In genomic region chr13:99999078-99999477, GRCm38 (mm10) we compare ENCODE assay signal across 19 mouse cellular contexts.
"Had no signal": no experiment of that assay in that cellular context is flagged by ENCODE, and none has a peak within 500 bp of the region (broad histone marks: within the 10 kb centered on the region; RNA-seq: fewer than 3 reads in every experiment).

No protein-coding gene starts in this region.

- H3K4me2 ChIP-seq: liver, embryonic 15.5 days; lung, embryonic 15.5 days; midbrain, embryonic 11.5 days; midbrain, embryonic 13.5 days; midbrain, embryonic 15.5 days; neural tube, embryonic 12.5 days had no signal

- H3K4me3 ChIP-seq: liver, embryonic 15.5 days; lung, embryonic 15.5 days; megakaryocyte, embryonic 14.5 days; midbrain, embryonic 13.5 days; midbrain, embryonic 15.5 days; neural tube, embryonic 12.5 days had no signal

- H3K9me3 ChIP-seq: liver, embryonic 15.5 days; lung, embryonic 15.5 days; megakaryocyte, embryonic 14.5 days; midbrain, embryonic 13.5 days; midbrain, embryonic 15.5 days; neural tube, embryonic 12.5 days had no signal

- DNase-seq: liver, postnatal 0 days; lung, adult 2 months; lung, postnatal 14 days; lung, postnatal 36 days; retina, postnatal 1 day; right cerebral cortex, adult 18-20 months; right cerebral cortex, postnatal 14 days; thymus, adult 18-20 months; thymus, postnatal 14 days; thymus, postnatal 36 days had no signal

- H3K36me3 ChIP-seq: liver, embryonic 15.5 days; lung, embryonic 15.5 days; midbrain, embryonic 13.5 days; midbrain, embryonic 15.5 days; neural tube, embryonic 12.5 days had no signal

- ATAC-seq: liver, postnatal 0 days; lung, postnatal 0 days; midbrain, embryonic 13.5 days; midbrain, embryonic 15.5 days had no signal

- H3K27ac ChIP-seq: liver, embryonic 15.5 days; lung, embryonic 15.5 days; macrophage; midbrain, embryonic 13.5 days; midbrain, embryonic 15.5 days; neural tube, embryonic 12.5 days had no signal

- H3K4me1 ChIP-seq: lung, embryonic 15.5 days; midbrain, embryonic 13.5 days; neural tube, embryonic 12.5 days had no signal

- H3K9ac ChIP-seq: liver, embryonic 15.5 days; liver, postnatal 0 days; lung, embryonic 15.5 days; midbrain, embryonic 13.5 days; midbrain, embryonic 15.5 days; neural tube, embryonic 12.5 days had no signal

- H3K27me3 ChIP-seq: liver, embryonic 15.5 days; lung, embryonic 15.5 days; megakaryocyte, embryonic 14.5 days; midbrain, embryonic 13.5 days; midbrain, embryonic 15.5 days; neural tube, embryonic 12.5 days had no signal
